Mouse (Mus musculus): ENCODE measurements around the gene Tipin.

GRCm38 (mm10) chr9:64351191-64351590 lies 69.8 kb downstream of the Tipin start:
- peak; percentile 27; the same call in 1 of the 2 replicates for TF ChIP-seq CTCF (IDR thresholded peaks at IDR 0.05; ENCODE audit: borderline replicate concordance, insufficient read depth, low read depth, low read length)
- TF ChIP-seq POLR2A (IDR thresholded peaks at IDR 0.05; ENCODE audit: borderline replicate concordance, insufficient read depth, low read length) = no peak
